Mouse (Mus musculus): Measurements from ENCODE around the gene Pi4ka.

DNA sequence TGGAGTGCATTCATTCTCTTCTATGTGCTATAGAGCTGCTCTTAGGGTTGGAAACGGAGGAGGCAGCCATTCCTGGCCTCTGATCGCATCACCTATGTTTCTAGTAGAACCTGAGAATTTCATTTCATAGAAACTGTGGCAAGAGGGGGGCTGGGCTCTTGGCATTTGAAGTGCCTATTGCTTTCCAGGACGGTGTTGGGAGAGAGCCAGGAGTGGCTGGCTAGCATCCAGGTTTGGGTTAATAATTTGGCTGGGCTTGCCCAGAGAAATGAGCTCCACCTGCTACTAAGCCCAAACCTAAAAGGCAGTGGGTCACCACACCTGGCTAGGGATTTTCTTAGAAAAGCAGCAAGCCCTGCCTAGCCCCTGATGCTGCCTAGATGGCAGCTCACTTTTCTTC, 154.6 kb downstream of the Pi4ka start:
- TF ChIP-seq POLR2A (IDR thresholded peaks at IDR 0.05; ENCODE audit: borderline replicate concordance, control insufficient read depth, low read depth, low read length), result no peak
- no peak for TF ChIP-seq CTCF (IDR thresholded peaks at IDR 0.05; ENCODE audit: control insufficient read depth, insufficient read depth, low read length)
